Mouse (Mus musculus) thymus, adult 2 months (tissue): Measurements from ENCODE around the gene Tk1.

ENCODE experiments used
- CTCF ChIP-seq: fragments of 200-500 bp; IDR thresholded peaks from 2 replicates; pipeline ENCODE4 v1.5.1; 2012; ENCODE audit warnings: mild to moderate bottlenecking, control low read depth, low read length, moderate library complexity, borderline replicate concordance; ENCODE audit not compliant: control insufficient read depth, poor library complexity, insufficient read depth; ENCODE audit errors: extremely low read depth
- POLR2A ChIP-seq: fragments of 200-500 bp; IDR thresholded peaks from 2 replicates; pipeline ENCODE4 v1.6.1; 2012; ENCODE audit warnings: mild to moderate bottlenecking, low read length, control low read depth, moderate library complexity; ENCODE audit not compliant: control insufficient read depth, poor library complexity, insufficient read depth; ENCODE audit errors: extremely low read depth

DNA sequence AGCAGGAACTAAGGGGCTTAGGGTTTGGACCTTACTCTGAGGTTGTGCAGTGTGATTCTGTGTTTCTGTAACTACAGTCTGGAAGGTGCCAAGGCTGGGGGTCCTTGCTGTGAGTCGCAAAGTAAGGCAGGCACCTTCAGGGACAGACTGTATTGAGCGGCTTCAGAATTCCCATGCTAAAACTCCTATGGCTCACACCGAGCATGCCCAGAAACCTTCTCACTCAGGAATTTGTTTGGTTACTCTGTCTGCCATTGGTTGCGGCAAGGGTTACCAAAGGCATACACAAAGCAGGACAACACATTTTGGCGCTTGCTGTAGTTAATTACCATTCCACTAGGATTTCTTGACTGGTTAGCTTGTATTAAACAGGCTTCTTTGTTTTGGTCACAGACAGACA lies 272 bp upstream of the Tk1 start:
- no peak for TF ChIP-seq POLR2A
- no peak for TF ChIP-seq CTCF
